Mouse (Mus musculus) layer of hippocampus, postnatal 10 days (tissue): ENCODE results near the gene Osbpl8. TPM values are rescaled to one million over a fixed set of nuclear protein-coding genes. Genes with fewer than 3 reads are reported as not detected.
"Not testable (repeated sequence)": the region's sequence is repeated elsewhere in the genome, so short reads cannot be mapped to it uniquely, and the experiment has no call there.

Experiments used
- DNase-seq, 2 experiments: peaks; one replicate each; pipeline ENCODE4 v3.0.0; 2021; ENCODE audit warnings: low spot score in 2 of 2
- total RNA-seq, 2 experiments: library from RNA; stranded (reverse); gene quantifications; 2 replicates each; pipeline ENCODE4 v1.2.3; 2021

The Osbpl8 gene
- total RNA-seq, 2 experiments from 2014 or later = 59.7 to 62.5 TPM

DNA sequence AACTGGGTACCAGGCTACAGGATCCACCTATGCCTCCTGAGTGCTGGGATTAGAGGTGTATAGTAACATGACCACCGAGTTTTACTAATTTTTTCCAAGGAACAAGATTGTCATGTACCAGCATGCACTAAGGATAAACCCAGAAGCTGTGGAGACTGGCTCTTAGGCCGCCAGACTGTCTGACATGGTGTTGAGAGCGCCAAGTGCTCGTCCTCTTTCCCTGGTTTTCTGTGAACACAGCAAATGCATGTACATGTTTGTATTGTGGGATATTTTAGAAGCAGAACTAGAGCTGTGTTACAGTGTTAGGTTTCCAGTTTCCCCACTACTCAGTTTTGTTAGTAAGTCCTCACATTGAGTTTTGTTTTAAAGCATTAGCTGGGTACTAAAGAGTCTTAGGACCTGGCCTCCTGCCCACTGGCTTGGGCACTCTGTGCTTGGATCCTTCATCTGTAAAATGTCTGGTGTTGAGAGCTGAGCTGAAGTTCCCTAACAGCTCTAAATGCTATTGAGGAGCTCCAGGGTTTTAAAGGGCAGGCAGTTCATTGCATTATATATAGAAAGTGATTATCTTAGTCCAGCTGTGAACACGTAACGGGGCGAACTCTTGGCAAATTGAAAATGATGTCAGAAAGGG lies 19.2 kb downstream of the Osbpl8 start:
- DNase-seq = peak; percentile 30 to 42

DNA sequence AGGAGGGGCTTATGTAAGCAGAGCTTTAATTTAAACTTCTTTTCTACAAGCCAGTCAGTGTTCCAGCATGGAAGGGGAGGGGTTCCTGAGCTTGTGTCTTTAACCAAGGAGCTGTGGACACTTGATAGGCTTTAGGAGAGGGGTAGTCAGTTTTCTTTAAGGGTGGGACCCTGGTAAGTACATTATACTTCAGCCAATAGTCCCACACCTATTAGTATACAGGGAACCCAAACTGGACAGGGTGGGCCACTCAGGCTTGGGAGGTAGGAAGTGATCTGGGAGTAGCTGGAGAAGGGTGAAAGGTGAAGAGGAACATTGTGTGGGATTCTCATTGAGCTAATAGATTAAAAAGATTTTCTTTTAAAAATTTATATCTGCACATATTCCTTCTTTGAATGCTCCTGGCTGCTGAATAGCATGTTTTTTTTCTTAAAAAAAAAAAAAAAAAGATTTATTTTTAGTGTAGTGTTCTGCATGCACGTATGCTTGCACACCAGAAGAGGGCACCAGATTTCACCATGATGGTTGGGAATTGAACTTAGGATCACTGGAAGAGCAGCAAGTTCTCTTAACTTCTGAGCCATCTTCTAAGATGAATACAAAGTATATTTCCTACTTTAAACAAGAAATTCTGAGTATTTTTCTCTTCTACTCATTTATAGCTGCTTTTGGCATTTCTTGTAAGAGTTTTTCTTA lies 21.2 kb downstream of the Osbpl8 start:
- no peak for DNase-seq

- DNase-seq = no peak
These were observed 24.5 kb downstream of the Osbpl8 start for GRCm38 (mm10) chr10:111189022-111189555.

DNA sequence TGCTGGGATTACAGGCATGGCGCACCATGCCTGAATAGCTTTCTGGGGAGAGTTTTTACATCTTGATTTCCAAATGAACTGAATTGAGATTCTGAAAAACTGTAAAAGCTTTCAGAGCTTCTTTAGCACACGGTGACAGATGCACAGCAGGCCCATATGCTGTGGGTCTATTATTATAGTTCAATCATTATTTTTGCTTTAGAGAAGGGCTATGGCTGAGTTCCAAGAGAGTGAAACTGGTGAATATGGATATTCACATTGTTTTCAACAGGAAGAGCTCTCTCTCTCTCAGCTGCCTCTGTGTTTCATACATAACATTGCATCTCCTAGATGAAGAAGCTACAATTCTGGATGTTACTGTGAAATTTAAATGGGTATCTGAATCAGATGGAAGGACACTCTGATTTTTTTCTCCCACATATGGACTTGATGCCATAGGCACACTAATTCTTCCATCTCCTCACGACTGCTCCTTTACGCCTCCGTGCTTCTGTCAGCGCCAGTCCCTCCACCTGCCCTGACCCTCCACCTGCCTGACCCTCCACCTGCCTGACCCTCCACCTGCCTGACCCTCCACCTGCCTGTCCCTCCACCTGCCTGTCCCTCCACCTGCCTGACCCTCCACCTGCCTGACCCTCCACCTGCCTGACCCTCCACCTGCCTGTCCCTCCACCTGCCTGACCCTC lies 25.7 kb downstream of the Osbpl8 start:
- no peak for DNase-seq

- DNase-seq = no peak
These were observed 29.0 kb downstream of the Osbpl8 start for GRCm38 (mm10) chr10:111193536-111193935.

- no peak for DNase-seq
These were observed 31.6 kb downstream of the Osbpl8 start for GRCm38 (mm10) chr10:111196191-111196590.

DNA sequence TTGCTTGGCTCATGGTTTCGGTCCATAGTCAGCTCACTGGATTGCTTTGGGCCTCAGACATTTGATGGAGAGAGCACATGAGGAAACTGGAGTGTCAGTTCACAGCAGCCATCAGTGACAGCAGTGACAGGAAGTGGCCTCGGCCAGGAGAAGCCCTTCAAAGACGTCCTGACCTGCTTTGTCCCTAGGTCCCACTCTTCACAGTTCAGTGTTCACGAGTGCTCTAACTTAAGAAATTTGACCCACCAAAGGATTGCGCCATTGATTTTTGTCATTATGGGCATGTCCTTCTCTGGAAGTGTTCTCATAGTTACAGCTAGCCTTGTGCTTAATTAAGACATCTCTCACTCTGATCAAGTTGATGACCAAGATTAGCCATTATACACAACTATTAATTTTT lies 34.2 kb downstream of the Osbpl8 start:
- DNase-seq = not testable (repeated sequence)

- no peak for DNase-seq
These were observed 36.6 kb downstream of the Osbpl8 start for GRCm38 (mm10) chr10:111201120-111201519.

DNA sequence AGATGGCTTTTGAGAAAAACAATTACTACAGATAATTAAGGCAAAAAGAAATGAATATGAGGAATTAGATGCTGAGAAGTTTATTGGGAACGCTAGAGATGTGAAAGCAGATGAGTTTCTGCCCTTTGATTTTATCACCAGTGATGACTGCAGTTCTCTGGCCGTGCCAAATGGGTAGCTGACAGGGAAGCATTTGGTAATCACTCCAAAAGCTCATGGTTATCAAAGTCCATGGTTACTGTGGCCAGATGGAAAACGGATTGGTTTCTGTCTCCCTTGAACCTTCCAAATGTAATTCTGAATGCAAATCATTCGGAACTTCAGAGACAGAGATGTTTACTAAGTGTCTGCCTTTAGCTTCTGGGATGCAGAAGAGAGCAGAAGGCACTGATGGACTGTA lies 37.1 kb downstream of the Osbpl8 start:
- no peak for DNase-seq

DNA sequence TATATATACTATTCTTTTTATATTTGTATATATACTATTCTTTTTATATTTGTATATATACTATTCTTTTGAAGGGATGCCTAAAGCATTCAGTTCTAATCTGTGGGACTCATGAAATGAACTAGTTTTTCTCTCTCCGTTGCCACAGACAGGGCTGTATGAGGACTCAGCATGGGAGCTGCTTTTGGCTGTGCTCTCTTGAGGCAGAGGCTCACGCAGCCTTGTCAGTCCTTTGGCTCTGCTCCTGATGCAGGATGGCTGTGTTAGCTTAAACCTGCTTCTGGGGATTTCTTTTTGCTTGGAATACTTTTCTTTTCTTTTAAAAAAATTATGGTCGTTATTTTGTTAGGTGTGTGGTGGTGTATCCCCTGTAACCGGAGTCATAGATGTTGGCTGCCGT lies 39.5 kb downstream of the Osbpl8 start:
- DNase-seq = no peak

GRCm38 (mm10) chr10:111205421-111205820 lies 40.9 kb downstream of the Osbpl8 start:
- no peak for DNase-seq

DNA sequence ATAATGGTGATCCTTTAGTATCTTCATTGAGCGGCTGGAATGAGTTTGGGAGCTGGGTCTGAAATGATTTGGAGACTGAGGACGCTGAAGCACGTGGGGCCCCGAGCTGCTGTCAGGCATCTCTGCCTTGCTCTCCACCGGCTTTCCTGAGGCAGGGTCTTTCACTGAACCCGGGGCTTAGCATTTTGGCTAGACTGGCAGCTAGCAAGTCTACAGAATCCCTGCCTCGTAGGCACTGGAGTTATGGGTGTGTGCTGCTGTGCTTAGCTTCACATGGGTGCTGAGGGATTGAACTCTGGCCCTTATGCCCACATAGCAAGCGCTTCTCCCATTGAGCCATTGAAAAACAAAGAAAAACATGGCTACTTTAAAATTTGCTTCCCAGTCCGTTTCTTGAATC lies 42.8 kb downstream of the Osbpl8 start:
- no peak for DNase-seq

DNA sequence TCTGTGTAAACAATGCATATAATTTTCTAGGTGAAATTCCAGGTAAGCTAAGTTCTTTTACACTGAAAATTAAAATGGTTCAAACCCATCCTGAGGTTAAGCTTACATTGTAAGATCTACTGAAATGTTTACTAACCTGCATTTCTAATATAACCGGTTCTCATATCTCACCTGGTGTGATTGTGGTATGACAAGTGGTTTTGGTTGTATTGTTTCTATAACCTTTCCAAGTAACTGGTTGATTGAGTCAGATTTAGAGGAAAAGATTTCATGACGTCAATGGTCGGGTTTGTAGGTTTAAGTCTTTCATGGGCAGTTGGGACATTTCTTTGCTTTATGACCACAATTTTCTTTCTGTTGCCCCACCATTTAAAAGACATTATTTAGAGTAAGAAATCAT lies 49.5 kb downstream of the Osbpl8 start:
- DNase-seq = no peak

DNA sequence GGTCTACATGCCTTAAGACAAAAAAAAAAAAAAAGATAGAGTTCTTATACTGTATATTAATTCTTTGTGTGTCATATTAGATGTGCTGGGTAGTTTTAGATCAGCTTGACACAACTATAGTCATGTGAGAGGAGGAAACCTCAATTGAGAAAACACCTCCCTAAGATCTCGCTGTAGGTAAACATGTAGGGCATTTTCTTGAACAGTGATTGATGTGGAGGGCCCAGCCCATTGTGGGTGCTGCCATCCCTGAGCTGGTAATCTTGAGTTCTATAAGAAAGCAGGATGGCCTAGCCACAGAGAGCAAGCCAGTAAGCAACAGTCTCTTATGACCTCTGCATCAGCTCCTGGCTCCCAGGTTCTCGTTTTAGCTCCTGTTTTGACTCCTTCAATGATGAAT lies 50.1 kb downstream of the Osbpl8 start:
- DNase-seq = no peak

- no peak for DNase-seq
These were observed 51.0 kb downstream of the Osbpl8 start for GRCm38 (mm10) chr10:111215572-111215971.

DNA sequence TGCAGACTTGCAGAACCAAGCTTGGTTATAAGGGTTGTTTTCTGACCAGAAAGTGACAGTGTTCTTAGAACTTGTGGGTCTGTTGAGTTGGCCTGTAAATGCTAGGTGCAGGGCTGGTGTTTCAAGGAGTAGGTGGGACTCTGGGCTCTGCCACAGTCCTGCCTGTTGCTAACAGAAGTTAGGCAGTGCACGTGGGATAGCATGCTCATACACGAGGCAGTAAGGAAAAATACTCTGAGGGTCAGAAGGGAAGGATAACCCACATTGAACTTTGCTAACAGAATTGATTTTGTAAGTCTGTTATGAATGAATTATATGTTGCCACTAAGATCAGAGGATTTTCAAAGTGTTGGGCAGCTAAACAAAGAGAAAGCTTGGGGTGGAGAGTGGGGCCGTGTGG lies 51.6 kb downstream of the Osbpl8 start:
- DNase-seq = no peak

GRCm38 (mm10) chr10:111222535-111222934 lies 58.0 kb downstream of the Osbpl8 start:
- no peak for DNase-seq

DNA sequence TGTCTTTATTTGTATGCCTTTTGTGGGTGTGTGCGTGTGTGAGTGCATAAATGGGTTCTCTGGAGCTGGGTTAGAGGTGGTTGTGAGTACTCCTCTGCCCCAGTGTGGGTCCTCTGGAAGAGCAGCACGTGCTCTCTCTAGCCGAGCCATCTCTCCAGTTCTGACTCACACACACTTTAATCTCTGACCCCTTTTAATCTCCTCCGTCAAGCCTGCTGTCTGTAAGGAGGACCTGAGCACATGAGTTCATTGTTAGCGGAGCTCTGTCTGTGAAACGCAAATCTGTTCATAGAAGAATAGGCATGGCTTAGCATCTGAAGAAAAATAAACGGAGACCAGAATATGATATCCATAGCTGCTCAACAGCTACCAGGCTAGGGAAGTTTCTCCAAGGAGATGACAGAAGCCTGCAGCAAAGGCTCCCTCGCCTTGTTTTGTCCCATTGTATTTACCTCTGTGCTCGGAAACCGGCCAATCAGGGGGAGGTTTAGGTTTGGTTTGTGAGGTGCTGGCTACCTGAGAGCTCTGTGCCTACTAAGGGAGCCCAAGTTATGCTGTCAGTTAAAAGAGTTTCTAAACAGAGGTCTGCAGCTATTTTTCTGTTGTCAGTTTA lies 58.8 kb downstream of the Osbpl8 start:
- DNase-seq = no peak

- no peak for DNase-seq
These were observed 60.1 kb downstream of the Osbpl8 start for GRCm38 (mm10) chr10:111224696-111225095.

DNA sequence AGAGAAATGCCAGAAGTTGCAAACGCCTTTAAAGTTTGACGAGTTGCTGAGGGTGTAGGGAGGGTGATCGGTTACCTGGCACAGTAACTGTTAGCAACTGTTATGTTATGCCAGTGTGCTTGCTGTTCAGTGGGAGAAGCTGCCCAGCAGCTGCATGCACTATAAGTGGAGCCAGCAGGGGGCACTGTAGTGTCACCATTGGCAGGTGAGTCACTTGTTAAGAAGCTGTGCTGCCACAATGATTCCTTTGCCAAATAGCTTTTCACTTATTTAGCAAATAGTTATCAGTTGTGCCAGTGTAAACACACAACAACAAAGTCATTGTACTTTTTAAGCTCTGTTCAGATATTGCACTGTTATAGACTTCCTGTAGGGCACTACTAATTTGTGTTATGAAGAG lies 62.0 kb downstream of the Osbpl8 start:
- peak; percentile 92 to 93 for DNase-seq

GRCm38 (mm10) chr10:111232237-111232636 lies 67.7 kb downstream of the Osbpl8 start:
- not testable (repeated sequence) for DNase-seq
